Mouse (Mus musculus) bone marrow macrophage, adult 2 months (primary cell): ENCODE measurements around the gene Lipa. TPM values are rescaled to one million over a fixed set of nuclear protein-coding genes. Genes with fewer than 3 reads are reported as not detected.

Experiments
- H3K27ac ChIP-seq: 2 replicates; pipeline ENCODE4 v1.5.1; 2012; ENCODE audit warnings: low read depth, low read length; ENCODE audit not compliant: insufficient read depth
- H3K4me1 ChIP-seq: 2 replicates; pipeline ENCODE4 v1.6.1; 2012; ENCODE audit warnings: low read length; ENCODE audit not compliant: control insufficient read depth, insufficient read depth
- H3K4me3 ChIP-seq: 2 replicates; pipeline ENCODE4 v1.5.1; 2012; ENCODE audit warnings: mild to moderate bottlenecking, low read length, moderate library complexity; ENCODE audit not compliant: insufficient read depth
- CTCF ChIP-seq: IDR thresholded peaks from 2 replicates; pipeline ENCODE4 v1.5.1; 2012; ENCODE audit warnings: low read depth, mild to moderate bottlenecking, low read length, moderate library complexity
- POLR2A ChIP-seq: IDR thresholded peaks from 2 replicates; pipeline ENCODE4 v1.6.1; 2012; ENCODE audit warnings: mild to moderate bottlenecking, low read depth, low read length, borderline replicate concordance
- polyA plus RNA-seq: library from polyadenylated mRNA; stranded (reverse); fragments of >200 nt; gene quantifications from 2 replicates; pipeline ENCODE4 v1.2.4, GENCODE M21; 2012; ENCODE audit not compliant: missing spikeins, insufficient read depth, insufficient read length

The Lipa gene
- polyA plus RNA-seq, 1 experiment: 1,052 TPM

DNA sequence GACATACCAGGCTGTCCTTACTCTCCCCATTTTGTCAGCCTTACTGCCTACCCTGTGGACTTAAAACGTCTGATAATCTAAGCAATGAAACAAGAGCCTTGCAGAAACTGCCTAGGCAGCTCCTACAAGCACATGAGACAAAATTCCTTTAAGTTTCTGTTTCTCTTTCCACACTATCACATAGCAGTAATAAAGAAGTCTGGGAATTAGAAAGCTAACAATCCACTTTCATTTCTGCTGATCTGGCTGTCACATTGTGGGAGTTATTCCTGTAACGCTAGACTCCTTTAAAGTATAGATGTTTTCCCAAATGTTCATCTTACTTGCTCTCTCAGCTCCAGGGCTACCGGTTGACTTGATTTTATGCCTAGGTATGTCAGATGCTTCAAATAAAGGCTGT is 26.2 kb upstream of the Lipa start:
- H3K4me3 ChIP-seq: peak overlapping the region; percentile 4; the same call in 1 of the 2 replicates
- H3K27ac ChIP-seq: peak overlapping the region; percentile 61

DNA sequence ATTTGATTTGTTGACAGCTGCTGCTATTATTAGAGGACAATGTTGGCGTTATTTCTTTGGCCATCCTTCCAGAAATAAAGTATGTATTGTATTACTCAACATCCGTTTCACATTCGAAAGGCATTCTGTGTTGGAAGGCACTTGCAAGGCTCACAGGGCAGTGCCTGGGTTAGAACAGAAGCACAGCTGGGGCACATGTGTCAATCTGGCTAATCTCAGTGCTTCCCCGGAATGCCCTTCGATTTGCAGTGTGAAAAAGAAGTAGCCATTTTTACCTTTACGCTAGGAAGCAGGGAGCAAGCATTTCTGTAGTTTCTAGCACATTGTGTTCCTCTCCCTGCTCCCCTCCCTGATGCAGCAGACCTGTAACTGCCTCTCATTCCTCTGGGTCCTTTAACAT is 25.7 kb upstream of the Lipa start:
- peaks cover 20% of the 10 kb centered on the region for H3K4me1 ChIP-seq
- H3K4me3 ChIP-seq: peak overlapping the region; percentile 4; the same call in 1 of the 2 replicates
- peak overlapping the region; percentile 61 for H3K27ac ChIP-seq
- TF ChIP-seq CTCF (no peak), POLR2A (no peak)

More for the DNA sequence above, 26.2 kb upstream of the Lipa start:
- H3K4me1 ChIP-seq: peaks cover 20% of the 10 kb centered on the region
- TF ChIP-seq CTCF (no peak), POLR2A (no peak)

DNA sequence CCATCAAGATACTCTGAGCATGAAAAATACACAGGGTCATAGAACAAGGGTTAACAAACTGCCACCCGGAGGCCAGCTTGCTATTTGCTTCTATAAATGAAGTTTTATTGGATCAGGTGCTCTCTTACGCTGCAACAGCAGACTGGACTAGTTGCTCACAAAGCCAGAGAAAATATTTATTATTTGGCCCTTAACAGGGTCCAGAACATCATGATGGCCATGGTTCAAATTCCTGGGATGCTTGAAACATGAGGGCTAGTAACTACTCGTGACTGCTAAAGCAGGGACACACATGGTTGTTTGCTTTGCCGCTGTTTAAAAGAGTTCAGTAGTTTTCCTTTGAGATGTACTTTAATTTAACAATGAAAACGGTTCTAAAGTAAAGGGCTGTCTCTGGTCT is 24.7 kb upstream of the Lipa start:
- Histone ChIP-seq H3K4me1 (peaks cover 20% of the 10 kb centered on the region), H3K27ac (no peak overlapping the region), H3K4me3 (no peak overlapping the region)
- no peak for TF ChIP-seq CTCF
- TF ChIP-seq POLR2A: no peak

DNA sequence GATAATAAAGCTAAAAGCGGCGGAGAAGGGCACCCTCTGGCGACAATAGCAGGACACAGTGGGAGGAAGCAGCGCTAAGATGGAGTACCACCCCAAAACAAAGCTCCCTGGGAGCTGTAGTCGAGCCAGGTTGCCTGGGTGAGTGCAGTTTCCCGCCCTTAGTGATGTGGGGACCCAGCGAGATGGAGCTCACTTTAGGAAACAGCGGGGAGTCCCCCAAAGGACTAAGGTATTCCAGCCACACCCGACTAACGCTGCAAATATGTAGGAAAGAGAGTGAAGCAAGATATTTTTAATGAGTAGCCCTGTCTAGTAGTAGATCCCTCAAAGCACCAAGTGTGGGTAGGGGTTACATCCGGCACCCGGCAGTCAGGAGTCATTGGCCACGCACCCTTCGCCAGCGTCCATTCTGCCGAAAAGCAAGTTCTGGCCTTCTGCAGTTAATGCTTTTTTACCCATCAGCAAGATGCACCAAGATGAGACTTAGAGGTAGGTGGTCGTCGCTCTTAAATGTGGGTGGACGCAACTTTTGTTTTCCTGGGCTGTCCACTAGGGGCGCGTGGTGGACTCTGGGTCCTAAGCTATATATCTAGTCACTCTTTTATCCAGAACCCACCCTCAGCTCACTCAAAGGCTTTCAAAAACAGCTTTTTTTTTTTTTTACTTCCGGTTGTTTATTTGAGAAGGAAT is 23.4 kb upstream of the Lipa start, which contains the start of gene Ifit2:
Ifit2 (plus strand) TSS at position 161 of the 690 bp plus-strand sequence.
- Histone ChIP-seq H3K27ac (0 out of 2 replicates have a peak within 1 kb of the TSS, but pooled peaks have one; percentile 15), H3K4me1 (peaks cover 20% of the 10 kb centered on the region), H3K4me3 (peak within 1 kb of the TSS; percentile 87)
- no peak for TF ChIP-seq POLR2A
- TF ChIP-seq CTCF: peak; percentile 52

DNA sequence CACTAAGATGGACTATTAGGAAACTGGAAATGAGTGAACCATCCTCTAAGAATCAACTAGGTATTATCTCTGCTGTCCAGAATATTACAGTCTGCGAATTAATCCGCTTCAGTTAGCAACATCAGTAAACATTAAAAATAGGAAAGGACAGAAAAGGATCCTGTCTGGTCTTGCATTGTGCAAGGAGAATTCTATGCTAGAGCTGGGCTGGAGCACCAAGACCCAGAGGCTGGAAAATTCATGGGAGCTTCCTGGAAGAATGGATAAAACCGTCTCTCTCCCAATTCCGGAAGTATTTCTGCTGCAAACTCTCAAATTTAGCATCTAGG is 22.9 kb upstream of the Lipa start:
- TF ChIP-seq POLR2A (no peak), CTCF (no peak)
- Histone ChIP-seq H3K27ac (no peak overlapping the region), H3K4me3 (peak overlapping the region; percentile 14; the same call in 1 of the 2 replicates)

DNA sequence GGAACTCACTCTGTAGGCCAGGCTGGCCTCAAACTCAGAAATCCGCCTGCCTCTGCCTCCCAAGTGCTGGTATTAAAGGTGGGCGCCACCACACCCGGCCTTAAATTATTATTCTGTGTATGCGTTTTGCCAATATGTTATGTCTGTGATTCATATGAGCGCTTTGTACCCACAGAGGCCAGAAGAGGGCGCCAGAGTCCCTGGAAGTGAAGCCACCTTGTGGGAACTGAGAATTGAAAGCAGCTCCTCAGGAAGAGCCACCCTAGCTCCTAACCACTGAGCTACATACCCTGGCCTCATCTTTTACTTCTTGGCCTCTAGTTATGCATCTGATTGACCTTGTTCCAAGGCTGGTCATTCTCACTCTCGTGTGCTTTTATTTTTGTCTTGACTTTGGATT is 20.7 kb upstream of the Lipa start:
- Histone ChIP-seq H3K27ac (no peak overlapping the region), H3K4me3 (no peak overlapping the region)

More for the DNA sequence above, 22.9 kb upstream of the Lipa start:
- peaks cover 20% of the 10 kb centered on the region for H3K4me1 ChIP-seq

DNA sequence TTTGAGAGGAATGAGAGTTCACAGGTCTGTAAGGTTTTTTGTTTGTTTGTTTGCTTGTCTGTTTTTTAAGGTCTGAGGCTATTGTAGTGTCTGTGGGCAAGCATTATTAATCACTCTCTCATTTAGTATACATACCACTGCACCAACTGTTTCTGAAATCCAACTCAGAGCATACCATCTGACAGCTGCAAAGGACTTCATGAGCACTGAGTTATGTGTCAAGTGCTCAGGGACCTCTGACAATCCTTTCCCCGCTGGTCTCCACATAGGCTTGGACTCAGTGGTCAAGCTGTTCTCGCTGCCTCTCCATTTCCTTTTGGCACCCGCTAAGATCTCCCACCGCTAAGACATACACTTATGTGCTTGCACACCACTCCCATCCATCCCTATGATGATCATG is 18.9 kb upstream of the Lipa start:
- Histone ChIP-seq H3K4me1 (peaks cover 7% of the 10 kb centered on the region; the same call in 1 of the 2 replicates), H3K4me3 (no peak overlapping the region), H3K27ac (no peak overlapping the region)
- no peak for TF ChIP-seq CTCF
- TF ChIP-seq POLR2A: no peak

More for the DNA sequence above, 20.7 kb upstream of the Lipa start:
- TF ChIP-seq POLR2A (no peak), CTCF (peak; percentile 83)
- H3K4me1 ChIP-seq: peaks cover 16% of the 10 kb centered on the region

DNA sequence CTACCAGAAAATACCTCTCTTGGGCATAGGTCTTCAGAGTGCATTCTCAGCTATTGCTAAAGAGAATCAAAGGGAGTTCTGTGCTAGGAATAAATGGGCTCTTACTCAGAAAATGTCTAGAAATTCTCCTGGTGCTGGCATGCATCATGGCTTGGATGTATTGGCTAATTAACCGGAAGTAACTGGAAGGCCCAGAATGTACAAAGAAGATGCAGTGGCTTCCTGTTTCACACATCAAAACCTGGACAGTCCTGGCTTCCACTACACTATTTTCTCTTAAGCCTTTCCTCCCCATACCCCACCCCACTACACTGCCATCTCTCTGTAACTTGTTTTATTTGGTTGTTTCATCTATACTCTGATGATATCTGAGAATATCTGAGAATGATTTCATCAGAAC is 12.1 kb upstream of the Lipa start:
- Histone ChIP-seq H3K4me1 (peaks cover 3% of the 10 kb centered on the region; the same call in 1 of the 2 replicates), H3K4me3 (no peak overlapping the region), H3K27ac (no peak overlapping the region)
- no peak for TF ChIP-seq POLR2A
- TF ChIP-seq CTCF: no peak

DNA sequence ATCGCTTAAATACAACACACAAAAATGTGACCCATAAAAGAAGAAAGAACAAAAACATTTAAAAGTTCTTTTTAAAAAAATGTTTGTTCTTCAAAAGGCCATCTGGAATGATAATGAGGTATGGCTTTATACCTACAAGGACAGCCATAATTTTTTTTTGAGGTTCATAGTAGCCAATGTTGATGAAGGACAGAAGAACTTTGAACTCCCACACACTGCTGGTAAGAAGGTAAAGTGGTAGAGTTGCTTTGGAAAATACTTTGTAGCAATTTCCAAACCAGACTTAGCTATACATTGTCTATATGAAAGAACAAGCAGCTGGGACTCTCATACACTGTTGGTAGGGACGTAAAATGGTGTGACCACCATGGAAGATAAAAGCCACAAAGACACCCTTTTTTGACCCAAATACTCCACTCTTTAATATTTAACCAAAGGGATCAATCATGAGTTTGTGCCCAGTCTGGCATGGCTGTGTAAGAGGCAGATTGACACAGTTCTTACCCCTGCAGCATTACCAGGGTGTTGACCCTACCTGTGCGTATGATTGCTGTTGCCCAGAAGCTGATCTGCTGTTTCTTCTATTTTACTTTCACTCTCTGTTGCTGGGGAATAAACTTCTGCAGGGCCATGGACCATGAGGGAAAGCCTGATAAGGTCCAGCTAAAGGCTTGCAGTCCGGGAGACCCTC is 4.9 kb upstream of the Lipa start:
- no peak overlapping the region for H3K4me3 ChIP-seq
- no peak overlapping the region for H3K27ac ChIP-seq
- TF ChIP-seq POLR2A: no peak
- TF ChIP-seq CTCF: no peak
- H3K4me1 ChIP-seq: no peaks in the 10 kb centered on the region

DNA sequence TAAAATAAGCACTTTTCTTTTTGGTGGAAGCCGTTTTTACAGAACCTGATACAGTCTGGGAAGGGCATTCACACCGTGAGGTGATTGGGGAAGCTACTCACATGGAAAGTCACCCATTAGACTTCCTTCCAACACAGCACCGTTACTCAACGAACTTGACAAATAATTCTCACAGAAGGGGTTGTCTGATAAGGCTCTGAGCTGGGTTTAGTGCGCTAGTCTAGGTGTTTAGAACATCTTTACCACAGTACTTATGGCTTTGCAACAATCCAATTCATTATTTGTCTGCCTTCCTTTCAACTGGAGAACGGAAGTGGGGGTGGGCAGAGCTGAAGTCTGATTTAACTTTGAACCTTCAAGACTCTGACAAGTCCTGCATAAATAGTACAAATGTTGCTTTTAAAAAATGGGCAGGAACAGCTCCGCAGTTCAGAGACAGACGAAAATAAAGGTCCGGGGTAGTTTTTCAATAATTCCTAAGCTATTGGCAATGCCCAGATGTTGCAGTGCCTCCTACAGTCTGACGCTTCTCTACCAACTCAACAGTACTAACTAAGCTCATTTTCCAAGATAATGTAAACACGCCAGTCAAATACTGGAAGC is 852 bp downstream of the Lipa start:
- Histone ChIP-seq H3K4me3 (peak overlapping the region; percentile 92), H3K27ac (peak overlapping the region; percentile 88), H3K4me1 (peaks cover 19% of the 10 kb centered on the region)
- TF ChIP-seq POLR2A: no peak
- no peak for TF ChIP-seq CTCF
